Mouse (Mus musculus): ENCODE measurements around the gene Mgat5. TPM values are rescaled to one million over a fixed set of nuclear protein-coding genes. Genes with fewer than 3 reads are reported as not detected.

Gene Mgat5
- total RNA-seq, 2 experiments from 2014 or later: 18.3 to 21.4 TPM

GRCm38 (mm10) chr1:127442880-127443877 is 238.4 kb downstream of the Mgat5 start:
- no peak for DNase-seq

- peak; percentile 53 for DNase-seq
Observed at GRCm38 (mm10) chr1:127444836-127445485, 240.1 kb downstream of the Mgat5 start.

GRCm38 (mm10) chr1:127453397-127453796 is 248.6 kb downstream of the Mgat5 start:
- no peak for DNase-seq

GRCm38 (mm10) chr1:127459015-127459451 is 254.2 kb downstream of the Mgat5 start:
- DNase-seq: peak; percentile 73

GRCm38 (mm10) chr1:127459576-127459975 is 254.8 kb downstream of the Mgat5 start:
- DNase-seq: no peak

GRCm38 (mm10) chr1:127461017-127461416 is 256.2 kb downstream of the Mgat5 start:
- DNase-seq: no peak

- DNase-seq: no peak
Observed at GRCm38 (mm10) chr1:127464041-127464440, 259.2 kb downstream of the Mgat5 start.

- peak; percentile 50 for DNase-seq
Observed at GRCm38 (mm10) chr1:127465292-127465691, 260.5 kb downstream of the Mgat5 start.

GRCm38 (mm10) chr1:127467238-127467637 is 262.4 kb downstream of the Mgat5 start:
- DNase-seq: no peak

- DNase-seq: no peak
Observed at GRCm38 (mm10) chr1:127470175-127470574, 265.4 kb downstream of the Mgat5 start.

- no peak for DNase-seq
Observed at GRCm38 (mm10) chr1:127475756-127476155, 270.9 kb downstream of the Mgat5 start.

GRCm38 (mm10) chr1:127482911-127483310 is 278.1 kb downstream of the Mgat5 start:
- no peak for DNase-seq

GRCm38 (mm10) chr1:127484188-127484587 is 279.4 kb downstream of the Mgat5 start:
- DNase-seq: peak; percentile 13

GRCm38 (mm10) chr1:127484826-127485225 is 280.0 kb downstream of the Mgat5 start:
- peak; percentile 69 for DNase-seq

- DNase-seq: peak; percentile 70
Observed at GRCm38 (mm10) chr1:127487161-127487560, 282.3 kb downstream of the Mgat5 start.

- peak; percentile 74 for DNase-seq
Observed at GRCm38 (mm10) chr1:127496737-127497543, 292.1 kb downstream of the Mgat5 start.

- DNase-seq: no peak
Observed at GRCm38 (mm10) chr1:127498746-127499145, 293.9 kb downstream of the Mgat5 start.

- DNase-seq: peak; percentile 88
Observed at GRCm38 (mm10) chr1:127500219-127500618, 295.4 kb downstream of the Mgat5 start.

- no peak for DNase-seq
Observed at GRCm38 (mm10) chr1:127500701-127501100, 295.9 kb downstream of the Mgat5 start.

- DNase-seq: no peak
Observed at GRCm38 (mm10) chr1:127507042-127507650, 302.3 kb downstream of the Mgat5 start.

- DNase-seq: no peak
Observed at GRCm38 (mm10) chr1:127508067-127508739, 303.4 kb downstream of the Mgat5 start.
